Mouse (Mus musculus) thymus, adult 18-20 months (tissue): ENCODE data around the gene P2rx5.

Experiments
- DNase-seq, 2 experiments: peaks; one replicate each; pipeline ENCODE4 v3.0.0; 2022; ENCODE audit warnings: mixed read lengths in 2 of 2

P2rx5 gene

DNA sequence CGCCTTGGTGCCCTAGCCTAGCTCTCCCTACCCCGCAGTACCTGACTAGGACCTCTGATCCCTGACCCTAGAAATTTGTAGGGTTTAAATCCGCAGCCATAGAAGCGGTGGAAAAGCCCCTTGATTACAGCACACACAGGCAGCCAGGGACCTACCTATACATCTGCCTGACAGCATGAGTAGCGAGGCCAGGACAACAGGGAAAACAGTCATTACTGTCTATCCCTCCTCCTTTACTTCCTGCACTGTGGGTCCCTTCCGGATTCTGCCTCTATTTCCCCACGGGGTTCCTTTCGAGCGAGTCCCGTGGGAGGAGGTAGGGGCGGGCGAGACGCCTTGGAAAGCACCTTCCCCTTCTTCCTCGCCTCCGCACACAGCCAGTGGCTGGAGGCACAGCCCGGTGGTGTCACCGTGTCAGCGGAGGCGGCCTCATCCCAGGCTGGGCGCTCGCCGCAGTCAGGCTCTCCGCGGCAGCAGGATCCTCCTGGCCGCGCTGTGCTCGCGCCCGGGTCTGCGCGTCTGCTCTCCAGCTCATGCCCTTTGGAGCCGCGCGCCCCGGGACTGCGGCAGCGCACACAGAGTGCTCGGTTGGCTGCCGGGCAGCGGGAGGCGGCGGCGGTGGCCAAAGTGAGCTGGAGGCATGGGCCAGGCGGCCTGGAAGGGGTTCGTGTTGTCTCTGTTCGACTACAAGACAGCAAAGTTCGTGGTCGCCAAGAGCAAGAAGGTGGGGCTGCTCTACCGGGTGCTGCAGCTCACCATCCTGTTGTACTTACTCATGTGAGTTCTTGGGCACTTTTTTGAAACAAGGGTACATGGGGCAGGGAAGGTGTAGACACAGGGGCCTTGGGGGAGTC, at the start of gene P2rx5:
Gene P2rx5 (plus strand): TSS at position 465 of the 854 bp plus-strand sequence.
- DNase-seq, result no peak

DNA sequence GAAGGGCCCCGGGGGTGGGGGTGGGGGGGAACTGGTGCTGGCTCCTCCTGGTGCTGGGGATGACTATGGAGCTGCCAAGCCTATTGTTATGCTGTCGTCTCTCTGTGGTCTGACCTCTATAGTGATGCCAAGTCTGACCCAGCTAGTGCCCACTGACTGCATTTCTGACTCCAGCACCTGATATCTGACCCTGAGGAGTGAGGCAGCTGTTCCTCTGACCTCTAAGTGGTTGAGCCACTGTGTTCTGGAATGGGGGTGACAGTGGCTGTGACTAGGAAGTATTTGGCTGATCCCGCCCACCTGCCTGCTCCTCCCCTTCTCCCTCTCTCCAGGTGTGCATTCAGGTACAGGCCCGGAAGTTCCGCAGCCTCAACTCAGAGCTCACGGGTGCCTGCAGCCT, 48.8 kb upstream of the P2rx5 start:
- DNase-seq, result no peak

DNA sequence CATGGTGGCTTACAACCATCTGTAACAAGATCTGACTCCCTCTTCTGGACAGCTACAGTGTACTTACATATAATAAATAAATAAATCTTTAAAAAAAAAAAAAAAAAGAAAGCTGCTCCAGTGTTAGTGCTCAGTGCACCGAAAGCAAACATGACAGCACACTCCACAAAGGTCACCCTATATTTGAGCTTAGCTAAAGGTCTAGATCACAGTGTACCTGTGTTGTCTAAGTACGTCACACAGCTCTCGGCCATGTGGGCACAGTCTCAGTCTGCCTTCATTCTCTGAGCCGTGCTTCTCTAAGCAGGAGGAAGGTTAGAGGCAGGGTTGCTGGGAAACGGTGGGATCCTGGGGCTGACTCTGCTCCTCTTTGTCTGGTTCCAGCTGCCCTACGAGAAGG, 33.7 kb upstream of the P2rx5 start:
- DNase-seq, result no peak

DNA sequence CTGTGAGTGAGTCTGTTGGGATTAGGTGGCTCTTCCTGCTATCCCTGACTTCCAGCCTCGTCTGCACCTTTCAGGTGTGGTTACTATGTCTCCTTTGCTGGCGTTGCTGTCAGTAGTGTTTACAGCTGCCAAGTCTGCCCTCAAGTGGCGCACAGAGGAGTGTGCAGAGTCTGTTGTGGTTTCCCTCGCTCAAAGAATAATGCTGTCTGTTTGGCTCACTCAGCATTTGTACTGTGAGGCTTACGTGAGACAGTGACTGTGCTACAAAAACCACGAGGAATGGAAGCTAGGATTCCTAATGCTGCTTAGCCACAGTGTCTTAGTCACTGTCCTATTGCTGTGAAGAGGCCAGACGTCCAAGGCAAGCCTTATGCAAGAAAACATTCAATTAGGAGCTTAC, 29.2 kb upstream of the P2rx5 start:
- peak in 1 of 2 experiments; percentile 22 for DNase-seq

DNA sequence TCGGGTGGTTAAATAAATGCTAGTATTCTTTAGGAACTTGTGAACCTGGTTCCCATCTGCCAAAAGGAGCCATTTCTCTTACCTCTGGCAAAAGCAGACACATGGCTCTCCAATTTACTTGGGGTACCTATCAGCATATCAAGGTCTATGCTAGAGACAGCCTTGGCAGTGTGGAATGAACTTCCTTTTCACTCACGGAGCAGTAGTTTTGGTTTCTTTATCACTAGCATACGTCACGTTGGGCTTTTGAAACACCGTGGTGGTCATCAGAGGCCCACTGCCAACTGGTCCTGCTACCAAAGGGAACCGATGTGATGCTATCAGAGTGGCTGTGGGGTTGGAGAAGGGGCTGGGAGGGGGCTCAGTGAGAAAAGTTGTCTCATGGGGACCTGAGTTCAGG, 27.2 kb upstream of the P2rx5 start:
- no peak for DNase-seq

DNA sequence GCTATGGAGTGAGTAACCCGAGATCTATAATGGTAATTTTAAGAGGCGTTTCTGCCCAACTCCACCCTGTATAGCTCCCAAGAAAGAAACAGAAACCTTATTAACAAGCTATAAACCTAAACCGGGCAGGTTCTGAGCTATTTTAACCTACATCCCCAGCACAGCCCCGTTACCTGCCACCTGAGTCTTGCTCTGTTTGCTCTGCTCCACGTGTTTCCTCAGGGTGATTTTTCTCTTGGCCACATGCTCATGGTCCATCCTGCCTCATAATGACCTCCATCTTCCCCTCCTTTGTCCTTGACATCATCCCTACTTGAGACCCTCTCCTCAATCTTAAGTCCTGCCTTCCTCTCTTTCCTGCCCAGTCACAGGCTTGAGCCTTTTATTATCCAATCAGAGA, 26.0 kb upstream of the P2rx5 start:
- no peak for DNase-seq

DNA sequence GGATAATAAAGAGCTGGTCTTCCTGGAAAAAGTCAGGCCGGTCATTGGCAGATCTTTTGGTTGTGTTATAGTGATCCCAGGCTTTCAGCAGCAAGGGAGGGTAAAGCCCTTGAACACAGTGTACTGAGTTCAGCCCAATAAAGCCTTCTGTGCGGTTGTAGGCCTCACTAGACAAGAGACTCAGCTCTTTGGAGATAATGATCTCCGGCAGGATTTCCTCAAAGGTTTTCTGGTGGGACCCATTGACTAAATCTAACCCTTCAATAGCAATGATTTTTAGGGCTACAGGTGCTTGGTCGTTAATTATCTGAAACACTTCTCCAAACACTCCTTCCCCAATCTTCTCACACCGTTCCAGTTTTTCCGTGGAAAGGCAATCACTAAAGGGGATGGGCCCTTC, 23.6 kb upstream of the P2rx5 start:
- DNase-seq, result no peak

DNA sequence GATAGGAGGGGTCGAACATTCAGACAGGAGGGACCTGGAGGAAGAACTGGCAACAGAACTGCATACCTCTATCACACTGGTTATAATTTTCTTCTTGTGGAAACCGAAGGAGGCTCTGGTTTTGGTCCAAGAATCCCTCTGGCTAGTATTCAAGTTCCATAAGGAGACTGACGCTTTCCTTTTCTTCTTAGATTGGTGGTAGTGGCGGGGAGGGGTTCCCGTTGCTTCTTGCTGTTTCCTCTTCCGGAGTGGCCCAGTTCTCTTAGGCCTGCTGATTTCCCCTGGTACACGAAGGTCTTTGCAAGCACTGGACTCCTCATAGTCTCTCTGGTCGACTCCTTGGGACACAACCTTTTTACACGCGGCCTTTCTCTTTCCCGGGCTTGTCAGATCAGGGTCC, 23.1 kb upstream of the P2rx5 start:
- DNase-seq, result no peak

DNA sequence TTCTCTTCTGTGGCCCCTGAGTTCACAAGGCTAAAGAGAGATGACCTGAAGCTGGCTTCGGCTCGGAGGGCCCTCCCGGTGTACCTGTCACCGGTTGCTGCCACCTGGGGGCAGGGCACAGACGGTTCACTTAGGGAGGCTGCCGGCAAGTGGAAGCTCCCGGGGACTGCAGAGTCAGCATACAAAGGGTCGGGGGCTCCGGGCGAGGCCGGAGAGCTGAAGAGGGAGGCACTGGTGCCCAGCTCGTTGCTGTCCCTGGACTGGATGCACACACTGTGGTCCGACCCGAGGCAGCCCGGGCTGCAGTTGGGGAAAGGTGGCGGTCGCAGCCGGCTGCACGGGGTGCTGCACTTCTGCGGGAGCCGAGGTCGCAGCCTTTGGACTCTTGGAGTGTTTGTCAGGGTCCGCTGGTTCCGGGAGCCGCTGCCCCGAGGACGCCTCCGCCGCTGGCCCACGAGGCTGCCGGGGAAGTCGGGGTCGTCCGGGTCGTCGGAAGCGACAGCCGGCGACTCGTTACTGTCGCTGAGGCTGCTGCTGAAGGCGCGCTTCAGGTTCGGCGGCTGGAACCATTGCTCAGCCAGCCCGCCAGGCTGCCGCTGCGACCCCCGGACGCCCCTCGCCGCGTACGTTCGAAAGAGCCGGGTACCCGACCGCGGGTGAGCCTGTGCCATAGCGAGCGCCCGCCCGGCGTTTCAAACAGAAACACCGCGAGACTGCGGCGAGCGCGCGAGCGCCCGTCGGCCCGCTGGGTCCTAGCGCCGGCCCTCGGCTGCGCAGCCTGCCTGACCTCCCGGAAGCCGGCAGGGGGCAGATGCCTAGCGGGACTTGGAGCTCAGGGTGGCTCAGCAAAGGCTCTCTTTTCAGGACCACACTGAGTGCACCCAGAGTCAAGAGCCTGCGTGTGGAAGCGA, 22.4 kb upstream of the P2rx5 start, which contains the start of gene Haspin:
Gene Haspin (minus strand): TSS at position 704 of the 911 bp plus-strand sequence.
- peak; percentile 82 to 83 for DNase-seq

DNA sequence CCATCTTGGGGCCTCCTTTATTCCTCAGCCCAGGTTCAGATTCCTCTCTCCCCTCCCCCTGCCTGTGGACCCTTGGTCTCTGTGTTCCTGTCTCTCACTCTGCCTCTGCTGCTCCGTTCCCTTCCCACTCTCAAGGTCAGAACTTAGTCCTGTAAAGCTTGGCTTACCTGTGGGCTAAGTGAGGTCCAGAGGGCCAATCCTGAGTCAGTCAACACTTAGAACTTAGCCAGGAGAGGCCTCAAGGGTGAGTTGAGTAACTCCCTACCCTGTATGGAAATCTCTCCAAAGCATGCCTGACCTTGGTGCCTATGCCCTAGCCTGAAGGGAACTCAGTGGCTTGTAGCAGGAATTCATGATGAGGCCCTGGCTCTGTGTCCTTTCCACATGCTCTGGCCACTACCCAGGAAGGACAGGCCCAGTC, 15.9 kb upstream of the P2rx5 start:
- no peak for DNase-seq

DNA sequence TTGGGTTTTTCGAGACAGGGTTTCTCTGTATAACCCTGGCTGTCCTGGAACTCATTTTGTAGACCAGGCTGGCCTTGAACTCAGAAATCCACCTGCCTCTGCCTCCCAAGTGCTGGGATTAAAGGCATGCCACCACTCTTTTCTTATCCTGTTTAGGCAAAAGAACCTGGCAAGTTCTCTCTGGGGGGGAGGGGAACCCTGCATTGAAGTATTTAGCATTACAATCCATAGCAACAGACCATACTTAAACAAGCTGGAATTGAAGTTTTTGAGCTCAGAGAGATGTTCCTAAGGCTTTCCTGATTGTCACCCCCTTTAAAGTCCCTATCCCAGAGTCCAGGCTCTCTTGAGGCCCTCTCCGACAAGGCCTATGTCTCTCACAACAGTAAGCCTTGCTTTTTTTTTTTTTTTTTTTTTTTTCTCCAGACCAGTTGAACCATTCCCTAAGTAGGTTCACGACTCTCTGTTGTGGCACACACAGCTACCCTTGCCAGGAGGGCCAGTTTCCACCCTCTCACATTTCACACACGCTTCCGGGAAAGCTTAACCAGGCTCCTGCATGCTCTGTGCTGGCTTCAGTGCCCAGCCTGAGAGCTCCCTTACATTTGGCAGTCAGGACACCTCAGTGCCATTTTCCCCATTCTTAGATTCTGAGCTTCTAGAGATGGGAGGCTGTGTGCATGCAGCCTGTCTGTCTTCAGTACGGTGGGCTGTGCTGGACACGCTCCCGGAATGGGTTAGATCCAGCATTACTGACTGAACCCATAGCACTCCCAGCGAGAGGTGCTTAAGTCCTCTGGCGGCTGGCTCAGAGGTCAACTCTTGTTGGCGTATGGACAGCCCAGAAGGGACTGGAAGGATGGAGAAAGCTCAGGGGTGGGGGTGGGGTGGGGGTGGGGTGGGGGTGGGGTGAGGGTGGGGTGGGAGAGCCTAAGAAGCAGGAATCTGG, 13.9 kb upstream of the P2rx5 start:
- no peak for DNase-seq

DNA sequence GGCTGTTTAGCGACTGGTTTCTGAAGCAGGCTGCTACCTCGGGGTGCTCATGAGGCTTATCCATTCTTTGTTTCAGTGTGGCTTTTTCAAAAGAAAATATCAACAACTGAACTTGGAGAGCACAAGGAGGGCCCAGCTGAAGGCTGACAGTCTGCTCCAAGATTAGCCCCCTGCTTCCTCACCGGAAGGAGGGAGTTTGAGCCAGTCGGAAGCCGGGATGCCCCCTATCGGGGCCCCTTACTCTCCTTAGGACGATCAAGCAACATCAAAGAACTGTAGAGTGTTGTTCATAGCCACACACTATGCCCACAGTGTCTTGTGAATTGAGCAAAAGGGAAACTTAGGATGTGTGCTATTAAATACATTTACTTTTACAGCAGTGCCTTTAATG, 13.3 kb upstream of the P2rx5 start:
- no peak for DNase-seq

DNA sequence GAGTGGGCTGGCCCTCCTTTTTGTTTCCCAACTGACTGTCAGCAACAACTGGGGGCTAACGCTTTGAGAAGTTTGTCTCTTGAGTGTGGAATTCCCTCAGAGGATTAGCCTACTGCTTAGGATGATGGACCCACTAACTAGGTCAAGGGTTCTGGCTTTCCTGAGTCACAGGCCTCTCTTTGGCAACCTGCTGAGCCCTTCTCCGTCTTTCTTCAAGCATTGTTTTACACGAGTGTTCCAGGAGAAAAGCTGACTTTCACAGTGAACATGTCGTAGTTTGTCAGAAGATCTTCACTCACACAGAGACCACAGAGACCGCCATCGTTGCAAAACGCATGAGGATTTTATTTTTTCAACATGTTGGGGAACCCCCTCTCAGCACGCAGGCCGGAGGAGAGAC, 12.0 kb upstream of the P2rx5 start:
- DNase-seq, result no peak

DNA sequence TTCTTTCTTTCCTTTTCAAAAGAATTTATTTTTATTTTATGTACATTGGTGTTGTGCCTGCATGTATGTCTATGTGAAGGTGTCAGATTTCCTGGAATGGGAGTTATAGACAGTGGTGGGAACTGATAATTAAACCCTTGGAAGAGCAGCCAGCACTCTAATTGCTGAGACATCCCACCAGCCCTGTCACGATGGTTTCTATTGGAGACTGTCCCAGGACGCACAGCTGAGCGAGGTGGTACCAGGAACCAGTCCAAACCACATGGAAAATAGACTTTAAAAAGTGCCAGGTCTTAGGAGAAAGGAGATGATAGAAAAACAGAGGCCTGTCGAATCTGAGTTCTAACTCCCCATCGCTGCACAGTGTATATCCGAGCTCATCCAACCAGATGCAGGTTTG, 5.2 kb upstream of the P2rx5 start:
- DNase-seq, result no peak

DNA sequence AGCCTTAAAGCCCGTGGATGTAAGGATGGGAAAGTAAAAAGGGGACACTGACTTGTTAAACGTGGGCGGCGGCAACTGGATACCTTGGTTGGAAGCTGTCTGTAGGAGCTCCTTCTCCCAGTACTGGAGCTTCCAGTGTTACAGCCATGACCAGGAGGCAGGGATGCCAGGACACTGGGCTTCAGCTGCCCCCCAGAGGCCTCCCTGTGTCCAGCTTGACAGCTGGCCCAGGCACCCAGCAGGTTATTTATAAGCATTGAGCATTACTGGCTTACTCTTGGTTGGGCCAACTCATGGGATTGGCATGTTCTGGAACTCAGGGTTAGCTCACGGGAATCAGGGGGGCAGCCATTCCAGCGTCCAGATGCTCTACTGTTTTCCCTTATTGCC, 585 bp downstream of the P2rx5 start:
- DNase-seq, result no peak

DNA sequence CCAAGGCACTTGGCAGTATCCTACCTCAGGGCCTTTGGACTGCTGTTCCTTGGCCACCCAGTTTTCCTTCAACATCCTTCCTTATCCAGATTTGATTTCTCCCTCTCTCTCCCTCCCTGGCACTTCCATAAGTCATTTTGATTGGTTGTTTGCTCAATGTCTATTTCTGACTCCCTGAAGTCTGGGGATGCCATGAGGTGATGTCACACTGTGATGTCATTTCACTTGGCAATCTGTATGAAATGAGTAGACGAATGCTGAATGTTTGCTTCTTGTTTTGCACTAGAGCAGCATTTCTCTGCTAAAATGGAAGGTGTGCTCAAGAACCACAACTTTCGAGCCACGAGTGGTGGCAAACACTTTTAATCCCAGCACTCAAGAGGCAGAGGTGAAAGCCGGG, 1.4 kb downstream of the P2rx5 start:
- DNase-seq, result no peak

DNA sequence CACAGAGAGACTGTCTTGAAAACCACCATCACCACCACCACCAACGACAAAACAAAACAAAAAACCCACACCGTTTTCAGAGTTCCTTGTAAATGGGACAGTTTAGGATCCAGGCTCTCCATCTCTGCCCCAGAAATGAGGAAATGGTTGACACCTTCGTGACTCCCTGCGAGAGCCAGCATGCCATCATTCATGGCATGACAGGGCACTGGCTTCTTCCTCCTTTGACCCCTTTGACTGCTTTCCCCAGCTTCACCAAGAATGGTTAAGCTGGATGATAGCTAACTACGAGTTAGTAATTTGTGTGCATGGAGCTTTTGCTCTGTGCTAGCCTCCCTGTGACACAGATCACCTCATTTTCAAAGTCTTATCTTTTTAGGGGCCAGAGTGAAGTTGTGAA, 2.1 kb downstream of the P2rx5 start:
- DNase-seq, result no peak

DNA sequence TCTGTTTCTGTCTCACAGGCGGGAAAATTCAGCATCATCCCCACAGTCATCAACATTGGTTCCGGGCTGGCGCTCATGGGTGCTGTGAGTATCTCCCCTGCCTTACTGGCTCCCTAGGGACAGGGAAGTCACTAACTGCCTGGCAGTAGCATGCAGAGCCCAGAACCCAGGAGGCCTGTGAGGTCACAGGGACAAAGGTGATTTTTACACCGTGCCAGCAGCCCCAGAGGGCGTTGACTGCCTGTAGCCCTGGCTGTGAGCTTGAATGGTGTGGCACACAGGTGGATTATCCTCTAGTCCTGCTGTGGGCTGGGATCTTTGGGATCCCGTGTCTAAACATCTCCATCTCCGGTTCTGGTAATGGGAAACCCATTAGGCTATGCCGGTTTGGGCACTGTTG, 7.8 kb downstream of the P2rx5 start:
- no peak for DNase-seq

DNA sequence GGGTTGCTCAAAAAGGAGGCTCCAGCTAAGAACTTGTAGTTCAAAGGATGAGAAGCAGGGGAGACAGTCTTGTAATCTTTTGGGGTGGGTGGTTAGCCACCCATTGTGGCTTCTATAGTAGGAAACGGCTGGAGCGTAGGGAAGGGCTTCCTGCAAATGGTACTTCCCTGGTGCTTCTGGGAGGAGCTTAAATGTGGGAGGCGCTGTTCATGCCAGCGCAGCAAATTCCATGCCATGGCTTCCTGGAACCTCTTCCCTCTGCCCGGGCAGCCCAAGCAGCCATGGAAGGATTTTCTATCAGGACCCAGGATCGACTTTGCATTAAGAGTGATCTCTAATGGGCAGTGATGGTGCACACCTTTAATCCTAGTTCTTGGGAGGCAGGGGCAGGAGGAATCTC, 8.4 kb downstream of the P2rx5 start:
- no peak for DNase-seq

DNA sequence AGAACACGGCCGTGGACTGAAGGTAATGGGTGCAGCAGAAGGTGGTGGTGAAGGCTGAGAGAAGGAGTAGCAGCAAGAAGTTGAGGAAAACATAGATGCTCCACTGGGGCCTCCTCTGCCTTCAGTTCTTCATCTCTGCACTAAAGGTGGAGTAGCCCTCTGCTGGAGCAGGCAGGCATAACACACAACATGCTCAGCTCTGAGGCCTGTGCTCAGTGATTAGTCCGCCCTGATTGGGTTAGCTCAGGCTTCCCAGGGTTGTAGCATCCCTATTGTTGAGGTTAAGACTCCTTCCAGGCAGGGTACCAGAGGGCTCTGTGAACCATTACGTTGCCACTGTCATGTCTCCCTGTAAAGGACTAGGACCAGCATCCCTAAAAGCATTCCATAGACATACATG, 9.0 kb downstream of the P2rx5 start:
- DNase-seq, result peak in 1 of 2 experiments; percentile 24

DNA sequence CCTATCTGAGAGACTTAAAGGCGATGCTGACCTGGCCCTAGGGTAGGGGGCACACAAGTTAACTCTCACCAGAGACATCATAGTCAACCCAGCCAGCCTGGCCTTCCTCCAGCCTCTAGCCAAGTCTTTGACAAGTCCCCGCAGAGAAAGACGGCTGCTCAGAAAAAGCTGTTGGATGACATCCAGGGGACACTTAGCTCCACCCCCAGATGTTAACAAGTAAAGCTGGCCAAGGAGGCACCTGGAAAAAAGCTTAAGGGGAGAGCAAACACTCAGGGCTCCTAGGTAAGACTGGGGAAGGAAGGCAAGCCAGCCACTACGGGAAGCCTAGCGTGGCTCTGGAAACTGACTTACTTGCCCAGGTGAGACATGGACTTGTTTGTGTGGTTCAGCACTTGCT, 12.0 kb downstream of the P2rx5 start:
- no peak for DNase-seq

DNA sequence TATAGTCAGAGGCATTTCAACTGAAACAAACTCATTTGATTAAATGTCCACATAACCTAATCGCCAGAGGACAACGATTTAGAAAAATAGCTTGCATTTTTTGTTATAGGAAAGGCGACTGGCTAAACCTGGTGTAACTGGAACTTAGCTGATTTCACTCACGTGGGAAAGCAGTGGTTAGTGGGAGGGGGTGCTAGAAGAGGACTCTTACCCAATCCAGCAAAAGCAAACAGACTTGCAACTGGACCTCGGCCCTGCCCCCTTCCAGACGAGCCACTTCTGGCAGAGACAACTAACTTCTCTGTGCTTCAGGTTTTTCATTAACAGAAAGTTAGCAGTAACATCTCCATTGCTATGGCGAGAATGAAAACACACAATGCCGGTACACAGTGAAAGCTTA, 15.4 kb downstream of the P2rx5 start:
- no peak for DNase-seq

DNA sequence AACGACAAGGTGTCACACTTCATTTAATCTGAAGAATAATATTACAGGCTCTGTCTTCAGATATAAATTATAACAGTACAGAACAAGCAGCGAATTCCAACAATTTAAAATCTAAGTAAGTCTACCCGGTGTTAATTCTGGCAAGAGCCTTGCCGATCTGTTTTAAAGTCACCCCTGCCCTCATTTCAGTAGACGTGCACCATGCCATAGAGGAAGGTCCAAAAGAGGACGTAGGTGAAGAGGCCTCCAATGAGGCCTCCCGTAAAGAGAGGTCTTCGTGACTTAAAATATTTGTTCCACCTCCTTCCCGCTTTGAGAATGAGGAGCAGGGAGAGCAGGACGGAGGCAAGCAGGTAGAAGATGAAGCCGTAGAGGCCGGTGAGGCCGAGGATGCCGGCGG, 16.0 kb downstream of the P2rx5 start:
- no peak for DNase-seq
